Mouse (Mus musculus) left cerebral cortex, adult 8-10 months (tissue): ENCODE measurements around the gene Rps6ka2. TPM values are rescaled to one million over a fixed set of nuclear protein-coding genes. Genes with fewer than 3 reads are reported as not detected.
"Not testable (repeated sequence)": the region's sequence is repeated elsewhere in the genome, so short reads cannot be mapped to it uniquely, and the experiment has no call there.

Source experiments
- DNase-seq, 2 experiments: peaks; one replicate each; pipeline ENCODE4 v3.0.0; 2022; ENCODE audit warnings: low spot score in 2 of 2
- total RNA-seq, 4 experiments: library from RNA; stranded (reverse); gene quantifications; 2 replicates each; pipeline ENCODE4 v1.2.4; 2022

The Rps6ka2 gene
- total RNA-seq, 4 experiments from 2014 or later: 49.6 to 57.2 (median 50.4) TPM

DNA sequence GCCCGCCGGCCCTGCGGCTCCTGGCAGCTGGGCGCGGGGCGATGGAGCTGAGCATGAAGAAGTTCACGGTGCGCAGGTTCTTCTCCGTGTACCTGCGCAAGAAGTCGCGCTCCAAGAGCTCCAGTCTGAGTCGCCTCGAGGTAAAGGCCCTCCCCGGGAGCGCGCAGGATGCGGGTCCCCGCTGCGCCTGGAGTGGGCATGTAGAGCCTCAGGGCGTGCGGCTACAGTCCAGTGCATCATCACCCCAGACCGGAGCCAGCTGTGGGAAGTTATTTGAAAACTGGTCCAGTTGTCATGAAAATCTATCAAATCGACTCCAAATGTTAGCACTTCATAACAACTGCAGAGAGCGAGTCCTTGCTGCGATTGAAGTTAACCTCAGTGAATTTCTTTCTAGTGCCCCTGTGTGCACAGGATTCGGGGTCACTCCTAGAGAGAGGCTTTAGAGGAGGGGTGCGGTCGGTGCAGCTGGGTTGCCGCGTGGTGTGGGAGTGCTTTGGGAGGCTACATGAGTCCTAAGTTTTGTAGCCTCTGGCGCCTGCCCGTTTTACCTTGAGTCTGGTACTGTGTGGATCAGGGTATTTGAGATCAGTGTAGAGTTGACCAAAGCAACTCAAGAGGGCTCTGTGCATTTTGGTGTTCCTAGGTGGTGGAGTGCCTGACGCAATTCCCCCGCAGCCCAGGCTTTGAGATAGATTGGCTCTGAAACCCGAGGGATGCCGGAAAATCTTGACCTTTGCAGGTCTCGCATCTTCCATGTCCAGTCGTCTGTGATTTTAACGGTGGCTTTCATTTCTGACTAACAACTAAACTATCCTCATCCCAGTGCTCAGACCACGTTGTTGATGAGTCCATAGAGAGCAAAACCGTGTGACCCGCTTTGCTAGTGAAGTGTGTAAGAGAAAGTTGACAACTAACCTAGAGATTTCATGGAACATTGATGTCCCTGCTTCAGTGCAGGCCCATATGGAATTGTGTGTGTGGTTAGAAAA lies 685 bp downstream of the Rps6ka2 start:
- DNase-seq: no peak

DNA sequence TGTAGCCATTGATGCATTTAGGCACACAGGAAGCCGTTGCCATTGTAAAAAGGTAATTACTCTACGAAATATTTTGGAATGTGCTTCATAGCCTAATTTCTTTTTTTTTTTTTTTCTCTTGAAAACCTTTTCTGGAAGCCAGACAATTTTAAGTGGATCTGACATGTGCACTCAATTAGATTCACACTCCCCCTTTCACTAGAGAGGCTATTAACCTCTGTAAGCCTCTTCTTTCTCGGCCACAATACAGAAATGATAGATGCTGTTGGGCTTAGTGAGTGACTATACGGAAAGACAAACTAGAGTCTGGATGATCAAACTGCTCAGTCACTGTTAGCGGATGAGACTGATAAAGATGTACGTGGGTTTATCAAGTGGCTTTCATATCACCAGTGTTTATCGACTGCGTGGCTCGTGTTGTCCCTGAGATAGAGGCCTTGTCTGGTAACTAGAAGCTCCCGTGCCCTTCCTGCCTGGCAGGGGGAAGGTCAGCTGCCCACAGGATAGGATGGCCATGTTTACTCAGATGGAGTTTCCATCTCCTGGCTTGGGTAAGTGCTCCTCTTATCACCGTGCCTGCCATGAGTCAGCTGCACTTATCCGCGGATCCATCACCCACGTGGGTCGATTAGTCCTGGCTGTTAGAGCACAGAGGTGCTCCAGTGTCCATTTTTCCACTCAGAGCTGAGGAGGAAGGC lies 3.6 kb downstream of the Rps6ka2 start:
- no peak for DNase-seq

DNA sequence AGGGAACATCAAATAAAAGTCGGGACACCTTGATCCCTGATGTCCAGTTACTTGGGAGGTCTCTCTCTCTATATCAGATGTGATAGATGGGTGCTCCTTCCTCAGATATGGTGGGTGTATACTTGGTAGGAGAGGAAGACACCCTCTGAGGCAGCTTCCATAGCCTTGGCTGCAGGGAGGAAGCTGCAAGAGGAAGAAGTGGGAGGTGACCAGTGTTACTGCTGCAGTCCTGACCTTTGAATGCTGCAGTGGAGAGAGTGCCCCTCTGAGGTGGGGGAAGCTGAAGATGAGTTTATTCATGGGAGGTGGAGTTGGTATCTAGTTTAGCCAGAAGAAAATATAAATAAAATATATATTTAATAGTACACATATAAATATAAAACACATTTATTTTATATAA lies 5.4 kb downstream of the Rps6ka2 start:
- DNase-seq: no peak

DNA sequence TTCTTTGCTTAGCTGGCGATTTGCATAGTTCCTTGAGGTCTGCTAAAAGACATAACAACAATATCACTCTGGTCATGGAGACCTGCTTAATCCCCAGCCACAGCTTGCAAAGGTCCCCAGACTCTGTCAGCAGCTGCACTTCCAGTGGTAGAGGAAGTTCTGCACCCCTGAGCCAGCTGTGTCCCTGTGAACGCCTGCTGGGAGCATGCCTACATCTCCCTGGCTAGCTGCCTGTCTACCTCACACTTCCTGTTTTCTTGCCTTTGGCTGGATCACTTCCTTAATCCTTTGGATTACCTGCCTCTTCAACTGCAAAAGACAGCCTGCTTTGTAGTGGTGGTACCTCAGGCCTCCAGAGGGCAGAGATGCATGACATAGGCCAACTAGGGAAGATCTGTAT lies 6.5 kb downstream of the Rps6ka2 start:
- no peak for DNase-seq

DNA sequence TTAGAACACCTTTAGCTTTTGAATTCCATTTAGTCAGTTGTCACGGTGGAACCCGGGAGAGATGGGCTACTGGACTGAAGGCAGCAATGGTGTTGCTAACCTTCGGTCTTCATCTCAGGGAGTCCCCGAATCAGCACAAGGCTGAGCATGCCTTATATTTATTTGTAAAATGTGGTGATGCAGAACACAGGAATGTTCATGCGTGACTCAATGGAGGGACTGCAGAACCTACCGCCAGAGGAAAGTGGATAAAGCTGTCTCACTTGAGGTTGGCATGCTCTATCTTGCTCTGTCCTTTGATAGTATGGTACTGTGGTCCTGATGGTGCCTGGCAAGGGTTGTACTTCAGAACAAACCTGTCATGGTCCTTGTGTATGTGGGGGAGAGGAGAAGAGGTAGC lies 8.3 kb downstream of the Rps6ka2 start:
- DNase-seq: no peak

DNA sequence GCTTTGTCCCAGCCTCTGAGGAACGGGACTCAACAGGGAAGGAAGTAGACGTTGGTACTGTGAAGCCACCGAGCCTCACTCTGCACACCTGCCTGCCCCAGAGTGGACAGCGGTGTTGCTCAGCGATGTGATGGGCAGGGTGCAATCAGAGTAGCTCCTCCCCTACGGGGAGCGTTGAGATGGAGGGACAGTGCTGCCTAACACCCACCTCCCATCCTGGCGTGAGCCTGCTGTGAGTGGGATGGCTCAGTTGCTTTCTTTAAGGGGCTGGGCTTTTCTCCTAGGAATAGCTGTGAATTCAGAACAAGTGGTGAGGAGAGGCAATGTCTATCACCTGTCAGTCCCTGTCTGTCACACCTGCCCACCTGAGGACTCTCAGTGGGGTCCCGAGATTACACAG lies 12.3 kb downstream of the Rps6ka2 start:
- DNase-seq: no peak

DNA sequence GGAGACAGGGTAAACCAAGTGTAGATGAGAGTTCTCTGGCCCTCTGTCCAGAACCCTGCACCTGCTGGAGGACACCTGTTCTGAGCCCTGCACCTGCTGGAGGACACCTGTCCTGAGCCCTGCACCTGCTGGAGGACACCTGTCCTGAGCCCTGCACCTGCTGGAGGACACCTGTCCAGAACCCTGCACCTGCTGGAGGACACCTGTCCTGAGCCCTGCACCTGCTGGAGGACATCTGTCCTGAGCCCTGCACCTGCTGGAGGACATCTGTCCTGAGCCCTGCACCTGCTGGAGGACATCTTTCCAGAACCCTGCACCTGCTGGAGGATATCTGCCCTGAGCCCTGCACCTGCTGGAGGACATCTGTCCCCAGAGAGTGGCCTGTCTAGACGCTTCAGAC lies 17.1 kb downstream of the Rps6ka2 start:
- DNase-seq: not testable (repeated sequence)

DNA sequence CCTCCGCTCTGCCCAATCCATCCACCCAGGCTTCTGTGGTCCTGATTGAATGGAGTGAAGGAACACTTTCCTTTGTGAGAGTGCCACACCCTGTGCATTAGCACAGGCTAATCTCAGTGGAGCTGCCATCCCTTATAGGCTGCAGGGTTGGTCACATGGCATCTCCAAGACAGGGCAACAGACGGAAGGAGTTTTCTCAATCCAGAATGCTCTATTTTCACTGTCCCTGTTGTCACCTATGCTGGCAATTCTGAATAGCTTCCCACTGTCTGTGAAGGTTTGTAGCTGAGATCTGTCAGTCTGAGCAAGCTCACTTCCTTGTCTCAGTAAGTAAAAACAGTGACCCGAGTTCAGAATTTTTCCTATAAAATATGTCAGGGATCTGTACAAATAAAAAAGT lies 19.5 kb downstream of the Rps6ka2 start:
- no peak for DNase-seq

DNA sequence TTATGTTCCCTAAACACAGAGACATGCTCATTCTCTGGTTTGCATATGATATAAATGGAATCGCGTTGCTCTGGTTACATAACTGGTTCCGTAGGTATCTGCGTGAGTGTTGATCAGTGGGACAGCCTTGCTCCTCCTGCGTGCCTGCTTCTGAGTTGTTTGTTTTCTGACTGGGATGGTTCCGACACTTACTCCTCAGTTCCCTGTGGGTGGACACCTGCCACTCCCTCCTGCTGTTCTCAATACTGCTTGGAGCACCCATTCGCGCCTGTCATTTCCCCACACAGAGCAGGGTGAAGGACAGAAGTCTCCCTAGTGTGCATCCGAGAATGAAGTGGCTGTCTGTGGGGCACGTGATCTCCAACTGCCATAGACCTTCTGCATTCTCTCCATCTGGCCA lies 20.1 kb downstream of the Rps6ka2 start:
- DNase-seq: peak in 1 of 2 experiments; percentile 48

DNA sequence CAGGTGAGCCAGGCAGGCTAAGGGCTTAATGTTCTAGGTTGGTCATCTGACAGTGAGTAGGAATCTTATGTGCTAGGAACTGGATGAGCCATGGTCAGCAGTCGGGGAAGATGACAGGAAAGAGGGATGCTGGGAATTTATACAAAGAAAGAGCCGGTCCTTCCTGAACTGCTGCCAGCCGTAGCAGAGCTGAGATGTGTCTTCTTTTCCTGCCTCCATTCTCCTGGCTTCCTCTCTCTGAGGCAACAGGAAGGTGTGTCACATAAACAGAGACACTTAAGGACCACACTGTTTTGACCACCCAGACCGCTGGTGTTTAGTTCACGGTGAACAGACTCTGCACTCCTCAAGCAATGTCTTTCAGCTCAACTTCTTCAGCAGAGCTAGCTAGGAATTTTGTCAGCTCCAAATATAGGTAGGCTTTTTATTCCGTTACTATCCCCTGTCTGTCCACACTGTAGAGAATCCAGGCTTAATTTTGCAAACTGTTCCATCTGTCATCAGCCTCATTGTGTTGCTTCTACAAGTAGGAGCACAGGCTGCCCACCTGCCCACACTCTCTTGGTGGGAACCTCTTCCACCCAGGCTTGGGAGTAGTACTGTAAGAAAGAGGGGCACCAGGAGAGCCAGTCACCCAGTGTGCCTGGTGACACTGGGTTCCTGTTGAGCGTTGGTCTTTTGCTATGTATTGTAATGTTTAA lies 24.4 kb downstream of the Rps6ka2 start:
- no peak for DNase-seq

DNA sequence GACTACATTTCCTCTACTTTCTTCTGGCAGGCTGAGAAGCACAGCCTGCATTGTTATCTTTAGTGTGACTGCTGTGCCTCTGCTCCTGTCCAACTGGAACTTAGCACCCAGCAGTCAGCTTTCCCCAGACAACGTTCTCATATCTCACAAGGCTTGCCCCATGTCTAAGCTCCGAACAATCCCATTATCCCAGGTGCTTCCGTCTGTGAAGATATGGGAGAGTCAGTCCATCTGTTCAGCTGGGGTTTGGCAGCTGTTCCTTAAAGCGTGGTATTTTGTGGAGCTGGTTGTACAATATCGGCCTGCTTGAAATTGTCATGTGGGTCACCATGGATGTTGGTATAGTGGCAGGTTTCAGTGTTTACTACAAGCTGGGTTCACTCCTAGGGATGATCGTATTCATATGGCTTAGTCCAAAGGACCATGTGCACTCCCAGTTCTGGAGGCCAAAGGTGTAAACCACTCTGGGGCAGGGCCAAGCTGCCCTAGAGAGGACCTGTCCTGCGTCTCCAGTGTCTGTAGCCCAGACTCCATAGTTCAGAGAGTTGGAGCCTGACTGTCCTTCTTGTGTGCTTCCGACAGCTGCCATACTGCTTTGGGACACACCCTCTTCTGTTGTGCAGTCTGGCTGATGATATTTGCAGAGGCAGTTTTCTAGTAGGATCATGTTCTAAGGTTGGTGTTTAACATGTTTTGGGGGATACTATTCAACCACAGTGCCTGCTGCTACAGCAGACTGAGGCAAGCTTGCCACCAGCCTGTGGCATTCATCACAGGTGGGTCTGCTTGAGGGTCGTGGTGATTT lies 27.4 kb downstream of the Rps6ka2 start:
- DNase-seq: peak in 1 of 2 experiments; percentile 58

DNA sequence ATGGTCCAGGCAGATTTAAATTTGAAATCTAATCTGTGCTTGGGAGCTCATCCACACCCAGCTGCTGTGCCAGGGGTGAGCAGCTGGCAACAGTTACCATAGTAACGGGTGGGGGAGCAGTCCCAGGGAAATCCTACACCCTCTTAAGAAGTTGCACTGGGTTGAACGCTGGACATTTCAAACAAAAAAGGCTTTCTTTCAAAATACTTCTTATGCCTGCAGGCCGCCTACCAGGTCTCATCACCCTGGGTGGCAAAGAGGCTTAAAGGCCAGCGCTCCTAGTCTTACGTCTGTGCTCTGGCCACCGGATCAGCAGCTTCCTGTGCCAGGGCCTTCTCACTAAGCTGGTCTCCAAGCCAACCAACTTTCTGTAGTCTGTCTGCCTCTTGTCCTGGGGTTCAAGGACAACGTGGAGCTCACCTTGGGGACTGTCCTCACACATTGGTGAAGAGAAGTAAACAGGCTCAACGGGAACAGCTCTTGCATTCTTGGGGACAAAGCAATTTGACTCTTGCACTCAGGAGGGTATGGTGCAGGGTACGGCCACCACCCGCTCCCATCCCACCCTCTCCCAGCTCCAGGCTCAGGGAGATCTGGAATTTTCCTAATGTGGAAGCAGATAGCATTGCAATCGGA lies 35.0 kb downstream of the Rps6ka2 start:
- DNase-seq: no peak

DNA sequence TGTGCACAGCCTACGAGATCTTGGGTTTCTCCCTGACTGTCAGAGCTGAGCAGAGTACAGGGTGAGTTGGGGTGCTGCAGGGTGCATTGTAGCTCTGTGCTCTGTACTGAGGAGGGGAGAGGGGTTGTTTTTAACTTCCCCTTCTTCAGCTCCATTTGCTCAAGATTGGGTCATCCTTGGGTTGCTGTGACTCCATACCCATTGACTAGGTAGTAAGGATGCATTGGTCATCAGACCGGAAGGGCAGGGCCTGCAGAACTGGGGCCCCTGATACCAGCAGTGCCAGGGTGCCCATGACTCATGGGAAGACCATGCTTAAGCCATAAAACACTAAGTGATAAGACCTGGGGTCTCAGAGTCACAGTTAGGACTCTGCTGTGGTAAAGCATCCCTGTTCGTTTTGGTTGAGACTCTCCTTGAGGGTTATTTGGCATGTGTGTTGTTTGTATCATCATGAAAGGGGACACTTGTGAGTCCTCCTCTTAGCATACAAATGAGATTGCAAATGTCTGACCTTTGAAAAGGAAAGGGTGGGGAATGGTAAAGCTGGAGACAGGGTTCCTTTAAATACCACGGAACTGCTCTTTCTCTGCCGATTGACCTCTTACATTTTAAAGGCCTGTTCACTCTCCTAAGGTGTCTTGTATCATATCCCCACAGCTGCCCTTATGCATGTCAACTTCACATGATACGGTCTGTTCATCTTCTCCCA lies 36.7 kb downstream of the Rps6ka2 start:
- no peak for DNase-seq

DNA sequence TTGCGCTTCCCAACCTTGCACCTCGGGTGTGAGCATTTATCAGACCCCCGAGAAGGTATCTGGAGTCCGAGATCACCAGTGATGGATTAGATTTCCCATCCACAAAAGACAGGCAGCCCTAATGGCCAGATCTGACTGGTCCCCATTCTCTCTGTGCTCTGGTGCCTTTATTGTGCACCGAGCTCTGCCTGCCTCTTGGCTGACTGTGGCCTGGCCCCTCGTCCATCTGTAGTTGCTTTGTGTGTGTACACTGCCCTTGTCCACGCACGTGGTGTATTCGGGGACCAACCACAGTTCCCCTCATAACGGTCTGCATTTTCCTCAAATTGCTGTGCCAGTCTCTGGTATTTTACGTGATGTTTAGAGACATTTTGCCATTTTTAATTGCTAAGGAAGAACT lies 40.7 kb downstream of the Rps6ka2 start:
- no peak for DNase-seq

DNA sequence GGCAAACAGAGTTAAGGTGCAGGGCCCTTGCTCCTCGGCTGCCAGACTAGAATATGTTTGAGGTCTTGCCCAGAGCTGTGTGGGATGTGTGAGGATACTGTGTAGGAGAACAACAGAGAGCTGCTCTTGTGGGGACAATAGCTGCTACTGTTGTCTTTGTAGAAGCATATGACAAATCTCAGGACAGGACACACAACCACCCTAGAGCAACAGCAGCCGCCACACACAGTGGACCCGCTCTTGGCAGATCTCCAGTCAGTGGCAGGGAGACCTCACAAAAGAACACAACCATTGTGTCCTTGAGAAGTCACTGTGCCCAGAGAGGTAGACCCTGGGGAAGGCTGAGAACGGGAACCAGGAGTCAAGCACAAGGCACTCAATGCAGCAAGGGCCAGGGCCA lies 42.0 kb downstream of the Rps6ka2 start:
- no peak for DNase-seq

DNA sequence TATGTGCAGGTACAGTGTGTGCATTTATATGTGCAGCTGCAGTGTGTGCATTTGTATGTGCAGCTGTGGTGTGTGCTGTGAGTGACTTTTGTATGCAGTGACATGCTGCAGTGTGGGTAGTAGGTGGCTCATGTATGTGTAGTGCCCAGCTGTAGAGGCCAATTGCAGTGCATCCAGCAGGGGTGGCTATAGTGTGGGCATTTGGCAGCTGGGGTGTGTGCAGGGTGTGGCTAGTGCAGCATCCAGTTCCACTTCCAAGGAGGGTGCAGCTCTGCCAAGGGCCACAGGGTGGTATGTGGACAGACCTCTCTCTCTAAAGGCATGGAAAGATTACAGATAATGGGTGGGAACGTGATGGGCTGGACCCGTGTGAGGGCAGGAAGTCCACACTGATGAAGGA lies 43.3 kb downstream of the Rps6ka2 start:
- DNase-seq: no peak

DNA sequence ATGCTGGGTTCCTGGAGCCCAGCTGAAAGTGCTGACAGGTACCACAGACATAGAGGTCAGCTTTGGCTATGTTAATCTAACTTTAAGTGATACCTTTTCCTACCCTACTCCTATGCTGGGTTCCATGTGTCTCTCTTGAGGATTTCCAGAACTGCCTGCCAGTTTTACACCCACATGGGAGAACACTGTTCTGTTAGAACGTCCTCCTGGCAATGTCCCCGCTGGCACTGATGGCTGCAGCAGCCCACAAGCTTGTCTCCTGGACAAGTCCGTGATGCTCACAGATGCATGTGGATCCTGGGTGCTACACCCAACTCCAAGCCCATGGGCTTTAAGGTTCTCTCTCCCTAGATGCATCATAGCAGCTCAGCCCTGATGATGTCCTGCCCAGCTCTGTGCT lies 44.1 kb downstream of the Rps6ka2 start:
- peak in 1 of 2 experiments; percentile 93 for DNase-seq

DNA sequence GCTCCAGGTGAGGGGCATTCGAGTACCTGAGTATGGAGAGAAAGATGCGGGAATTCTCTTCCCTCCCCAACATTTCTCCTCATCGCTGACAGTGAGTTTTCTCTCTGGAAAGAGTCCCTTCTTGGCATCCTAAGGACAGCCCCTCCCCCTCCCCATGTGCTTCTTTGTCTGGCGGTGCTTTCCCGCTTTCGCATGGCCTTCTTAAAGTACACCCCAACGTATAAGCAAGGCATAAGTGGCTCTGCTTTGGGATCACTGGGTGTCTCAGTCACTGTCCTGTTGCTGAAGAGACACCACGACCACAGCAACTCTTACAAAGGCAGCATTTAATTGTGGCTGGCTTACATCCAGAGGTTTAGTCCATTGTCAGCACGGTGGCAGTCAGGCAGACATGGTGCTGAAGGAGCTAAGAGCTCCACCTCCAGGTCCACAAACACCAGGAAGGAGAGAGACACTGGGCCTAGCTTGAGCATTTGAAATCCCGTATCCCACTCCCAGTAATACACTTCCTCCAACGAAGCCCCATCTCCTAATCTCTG lies 47.9 kb downstream of the Rps6ka2 start:
- DNase-seq: no peak

DNA sequence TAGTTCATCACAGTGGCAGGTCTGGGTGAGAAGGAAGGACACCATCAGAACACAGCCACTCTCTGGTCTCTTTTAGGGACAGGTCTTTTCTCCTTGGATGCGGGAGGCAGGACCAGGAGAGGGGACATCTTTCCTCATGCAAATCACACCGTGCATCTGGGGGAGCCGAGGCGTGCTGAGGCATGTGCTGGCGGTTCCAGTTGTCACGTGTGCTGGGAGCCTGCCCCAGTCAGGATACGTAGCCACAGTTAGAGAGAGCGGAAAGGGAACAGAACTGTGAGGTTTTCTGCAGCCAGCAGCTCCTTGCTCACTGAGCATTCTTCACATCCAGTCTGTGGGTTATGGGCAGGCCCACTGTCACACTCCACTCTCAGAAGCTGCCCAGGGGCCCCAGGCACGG lies 48.5 kb downstream of the Rps6ka2 start:
- no peak for DNase-seq
